Mouse (Mus musculus): Measurements from ENCODE around the gene Dpp7.

The Dpp7 gene

GRCm38 (mm10) chr2:25310969-25311368, 45.2 kb downstream of the Dpp7 start:
- no peak for DNase-seq (ENCODE audit: low read depth)

- no peak for DNase-seq (ENCODE audit: low read depth)
Observed at GRCm38 (mm10) chr2:25310180-25310579, 46.0 kb downstream of the Dpp7 start.

GRCm38 (mm10) chr2:25305587-25306359, 50.4 kb downstream of the Dpp7 start:
- no peak for DNase-seq (ENCODE audit: low read depth)

DNA sequence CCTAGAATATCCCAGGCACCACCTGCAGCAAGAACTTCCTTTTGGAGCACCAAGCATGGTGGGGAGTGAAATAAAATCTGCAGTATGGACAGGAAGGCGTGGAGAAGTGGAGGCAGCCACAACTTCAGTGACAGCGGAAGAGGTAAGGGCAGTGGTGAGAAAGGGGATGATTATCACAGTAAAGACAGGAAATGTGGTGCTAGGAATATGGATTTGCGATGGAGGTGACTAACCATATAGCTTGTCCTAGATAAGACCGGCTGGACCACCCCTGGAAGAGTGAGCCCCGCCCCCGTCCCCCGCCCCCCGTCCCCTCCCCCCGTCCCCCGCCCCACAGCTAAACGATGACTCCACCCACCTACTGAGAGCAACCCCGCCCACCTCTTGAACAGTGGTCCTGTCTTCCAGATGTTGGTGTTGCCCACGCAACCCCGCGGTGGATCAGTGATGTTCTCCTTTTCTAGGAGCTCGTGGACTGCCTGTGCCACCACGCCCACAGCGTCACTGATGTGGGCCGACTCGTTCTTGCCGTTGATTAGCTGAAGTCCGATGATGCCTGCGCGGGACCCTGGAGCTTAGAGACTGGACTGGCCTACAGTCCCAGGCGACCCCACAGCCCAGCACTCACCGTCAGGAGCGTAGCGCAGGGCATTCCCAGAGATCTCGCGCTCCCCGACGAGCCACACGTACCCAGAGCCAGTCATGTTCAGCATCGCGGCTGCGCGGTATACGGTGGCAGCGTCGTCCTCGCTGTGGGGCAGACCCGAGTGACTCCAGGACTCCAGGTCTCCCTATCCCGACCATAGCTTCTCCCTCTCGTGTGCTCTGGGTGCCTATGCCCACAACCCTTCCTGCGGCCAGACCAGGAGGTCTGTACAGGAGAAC, 51.3 kb downstream of the Dpp7 start:
- DNase-seq (ENCODE audit: low read depth): peak; percentile 33

GRCm38 (mm10) chr2:25303931-25304656, 52.1 kb downstream of the Dpp7 start:
- DNase-seq (ENCODE audit: low read depth): no peak

GRCm38 (mm10) chr2:25303452-25303851, 52.7 kb downstream of the Dpp7 start:
- DNase-seq (ENCODE audit: low read depth): no peak

Data from naive thymus-derived CD4-positive, alpha-beta T cell, adult 2 months (primary cell).